19 mouse cellular contexts compared by ENCODE assay signal in the genomic region with DNA sequence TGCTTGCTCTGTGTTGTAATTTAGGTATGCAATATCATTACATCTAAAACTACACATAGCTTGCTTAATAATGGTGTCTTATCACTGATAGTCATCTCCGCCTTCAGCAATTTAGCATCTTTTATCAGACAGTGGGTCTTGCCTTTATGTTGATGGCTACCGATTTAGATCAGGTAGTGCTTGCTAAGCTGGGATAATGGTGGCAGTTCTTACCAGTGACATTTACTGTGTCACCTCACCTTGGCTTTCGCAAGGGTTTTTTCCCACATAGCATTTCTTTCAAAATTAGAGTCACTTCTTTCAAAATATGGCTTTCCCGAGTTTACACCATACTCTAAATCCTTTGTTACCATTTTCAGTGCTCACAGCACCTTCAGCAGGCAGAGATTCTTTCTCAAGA.
A peak's percentile ranks its signal among the peaks of the same experiment; 100 is the strongest.
DNase-seq lines count a peak whose midpoint lies in the region; ATAC-seq lines count a peak whose summit lies in the region.
"Had no signal": no experiment of that assay in that cellular context is flagged by ENCODE, and none has a peak within 500 bp of the region (broad histone marks: within the 10 kb centered on the region; RNA-seq: fewer than 3 reads in every experiment).

No protein-coding gene starts in this region.

- ATAC-seq in megakaryocyte, adult 5-6 weeks (ENCODE audit: poor library complexity, severe bottlenecking): peak; percentile 38; the same call in 1 of the 2 replicates
- ATAC-seq: activated CD4-positive, CD25-positive, alpha-beta regulatory T cell, adult 4 months; CD4-positive, CD25-positive, alpha-beta regulatory T cell, adult 4 months; Patski had no signal

- peak; percentile 57 for DNase-seq in fat pad, adult 2 months (ENCODE audit: extremely low read depth, low read depth, low spot score)
- DNase-seq in gonadal fat pad, adult 2 months (ENCODE audit: low read depth): peak; percentile 58
- no peak for DNase-seq in adrenal gland, postnatal 36 days
- no peak for DNase-seq in left cerebral cortex, adult 18-20 months (ENCODE audit: low spot score in 2 of 2)
- no peak for DNase-seq in cerebellum, adult 11 months
- DNase-seq: adrenal gland, adult 2 months; adrenal gland, adult 8-10 months; adrenal gland, postnatal 10 days; adrenal gland, postnatal 14 days; adrenal gland, postnatal 25 days; B cell, adult 2 months; cerebellum, adult 11-12 months; cerebellum, adult 18-20 months; cerebellum, adult 2 months; cerebellum, adult 8-10 months had no signal

Comparison
In these comparisons a context has a peak if more than half of its experiments do, and no peak if none do; other contexts are left out.
1. DNase-seq: peak in fat pad, adult 2 months (single experiment) and gonadal fat pad, adult 2 months (single experiment); none in adrenal gland, postnatal 36 days (0 of 2), left cerebral cortex, adult 18-20 months (0 of 2) and cerebellum, adult 11 months (single experiment).